Mouse (Mus musculus): Measurements from ENCODE around the gene Fam71f2. TPM values are rescaled to one million over a fixed set of nuclear protein-coding genes. Genes with fewer than 3 reads are reported as not detected.

Fam71f2 gene
- polyA plus RNA-seq, 1 experiment from 2014 or later: 0.26 TPM

DNA sequence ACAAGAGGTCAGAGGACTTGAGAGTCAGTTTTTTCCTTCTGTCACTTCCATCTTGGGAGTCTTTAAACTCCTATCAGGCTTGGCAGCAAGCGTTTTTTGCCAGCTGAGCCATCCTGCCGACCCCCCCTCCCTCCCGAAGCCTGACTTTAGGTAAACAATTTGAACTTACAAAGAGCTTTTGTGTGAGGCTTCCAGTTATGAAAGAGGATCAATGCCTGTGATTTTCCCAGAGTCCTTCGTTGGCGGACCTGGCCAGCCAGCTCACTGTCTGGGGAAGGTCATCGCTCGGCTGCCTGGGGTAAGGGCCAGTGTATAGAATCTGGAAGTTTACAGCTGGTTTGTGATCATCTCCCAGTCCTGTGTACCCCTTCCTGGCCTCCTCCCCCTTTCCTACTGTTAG, 1.3 kb downstream of the Fam71f2 start:
- Histone ChIP-seq H3K36me3 (no peaks in the 10 kb centered on the region), H3K27ac (replicated peaks) (no peak overlapping the region), H3K9me3 (replicated peaks) (no peaks in the 10 kb centered on the region), H3K27me3 (replicated peaks) (no peaks in the 10 kb centered on the region), H3K4me1 (no peaks in the 10 kb centered on the region), H3K9ac (replicated peaks) (no peak overlapping the region), H3K4me3 (replicated peaks) (no peak overlapping the region), H3K4me2 (no peak overlapping the region)
- WGBS: 40% methylated on average over 7 of the region's 7 CpGs
- no peak for ATAC-seq (ENCODE audit: low FRiP score)

DNA sequence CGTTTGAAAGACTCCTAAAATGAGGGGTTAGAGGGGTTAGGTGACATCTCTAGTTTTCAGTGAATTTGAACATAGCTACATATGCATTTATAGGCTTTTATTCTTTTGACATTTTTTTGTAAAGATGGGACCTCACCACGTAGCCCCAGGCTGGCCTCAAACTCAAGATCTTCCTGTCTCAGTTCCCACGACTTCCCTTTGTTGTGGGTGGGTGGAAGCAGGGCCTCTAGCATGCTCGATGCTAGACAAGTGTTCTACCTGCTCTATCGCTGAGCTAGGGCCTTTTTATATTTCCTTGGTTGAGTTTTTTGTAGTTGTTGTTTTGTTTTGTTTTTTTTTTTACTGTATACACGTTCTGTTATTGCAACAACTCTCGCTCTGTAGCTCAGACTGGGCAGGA, 7.5 kb downstream of the Fam71f2 start:
- Histone ChIP-seq H3K9ac (replicated peaks) (no peak overlapping the region), H3K9me3 (replicated peaks) (no peaks in the 10 kb centered on the region), H3K36me3 (no peaks in the 10 kb centered on the region), H3K4me3 (replicated peaks) (no peak overlapping the region), H3K4me1 (peaks cover 4% of the 10 kb centered on the region; the same call in 1 of the 2 replicates), H3K27me3 (replicated peaks) (no peaks in the 10 kb centered on the region), H3K4me2 (no peak overlapping the region), H3K27ac (replicated peaks) (no peak overlapping the region)
- ATAC-seq (ENCODE audit: low FRiP score): no peak
- 83% methylated on average over 7 of the region's 7 CpGs for WGBS

GRCm38 (mm10) chr6:29287481-29287880, 8.1 kb downstream of the Fam71f2 start:
- Histone ChIP-seq H3K9ac (replicated peaks) (no peak overlapping the region), H3K4me3 (replicated peaks) (no peak overlapping the region), H3K27me3 (replicated peaks) (no peaks in the 10 kb centered on the region), H3K4me1 (peaks cover 4% of the 10 kb centered on the region; the same call in 1 of the 2 replicates), H3K27ac (replicated peaks) (no peak overlapping the region), H3K36me3 (no peaks in the 10 kb centered on the region), H3K4me2 (no peak overlapping the region), H3K9me3 (replicated peaks) (no peaks in the 10 kb centered on the region)
- 23% methylated on average over 6 of the region's 6 CpGs for WGBS
- no peak for ATAC-seq (ENCODE audit: low FRiP score)

DNA sequence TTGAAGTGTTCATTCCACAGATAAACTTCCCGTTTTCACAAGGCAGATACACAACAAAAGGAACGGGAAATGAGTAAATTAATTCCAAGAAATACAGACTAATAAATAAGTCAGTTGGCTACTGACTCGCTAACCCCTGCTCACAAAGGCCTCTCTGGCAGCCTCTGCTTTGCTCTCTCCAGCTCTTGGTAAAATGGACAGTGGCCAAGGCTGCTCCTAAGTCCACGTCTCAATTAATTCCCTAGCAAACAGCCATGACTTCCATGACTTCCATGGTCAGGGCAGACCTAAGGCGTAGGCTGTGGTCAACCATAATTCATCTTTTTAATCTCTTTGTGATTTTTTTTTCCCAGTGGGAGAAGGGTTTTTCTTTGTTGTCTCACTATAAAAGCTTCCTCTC, 8.6 kb downstream of the Fam71f2 start:
- no peaks in the 10 kb centered on the region for H3K27me3 ChIP-seq (replicated peaks)
- no peak overlapping the region for H3K27ac ChIP-seq (replicated peaks)
- no peaks in the 10 kb centered on the region for H3K36me3 ChIP-seq
- H3K9me3 ChIP-seq (replicated peaks): no peaks in the 10 kb centered on the region
- H3K4me1 ChIP-seq: peaks cover 4% of the 10 kb centered on the region; the same call in 1 of the 2 replicates
- no peak overlapping the region for H3K4me3 ChIP-seq (replicated peaks)
- 46% methylated on average over 5 of the region's 5 CpGs for WGBS
- H3K9ac ChIP-seq (replicated peaks): no peak overlapping the region
- ATAC-seq (ENCODE audit: low FRiP score): no peak
- H3K4me2 ChIP-seq: no peak overlapping the region

DNA sequence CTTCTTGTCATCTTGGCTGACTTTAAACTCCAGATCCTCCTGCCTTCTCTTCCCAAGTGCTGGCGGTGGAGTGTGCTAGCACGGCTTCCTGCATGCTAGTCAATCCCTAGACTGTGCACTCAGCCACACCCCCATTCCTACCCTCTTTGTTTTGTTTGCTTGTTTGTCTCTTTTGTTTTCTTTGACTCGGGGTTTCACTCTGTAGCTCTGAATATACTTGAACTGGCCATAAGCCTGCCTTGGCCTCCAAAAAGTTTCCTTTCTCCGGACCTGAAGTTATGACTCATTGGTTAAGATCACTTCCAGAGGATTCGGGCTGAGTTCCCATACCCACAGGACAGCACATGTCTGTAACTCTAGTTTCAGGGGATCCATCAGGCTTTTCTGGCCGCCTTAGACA, 9.3 kb downstream of the Fam71f2 start:
- no peak for ATAC-seq (ENCODE audit: low FRiP score)
- Histone ChIP-seq H3K4me2 (no peak overlapping the region), H3K4me3 (replicated peaks) (no peak overlapping the region), H3K9me3 (replicated peaks) (no peaks in the 10 kb centered on the region), H3K27ac (replicated peaks) (no peak overlapping the region), H3K4me1 (peaks cover 4% of the 10 kb centered on the region; the same call in 1 of the 2 replicates), H3K9ac (replicated peaks) (no peak overlapping the region), H3K36me3 (no peaks in the 10 kb centered on the region), H3K27me3 (replicated peaks) (no peaks in the 10 kb centered on the region)
- WGBS: 61% methylated on average over 6 of the region's 6 CpGs

- Histone ChIP-seq H3K36me3 (no peaks in the 10 kb centered on the region), H3K4me3 (replicated peaks) (no peak overlapping the region), H3K27me3 (replicated peaks) (no peaks in the 10 kb centered on the region), H3K4me1 (no peaks in the 10 kb centered on the region), H3K27ac (replicated peaks) (no peak overlapping the region), H3K9me3 (replicated peaks) (no peaks in the 10 kb centered on the region), H3K4me2 (no peak overlapping the region), H3K9ac (replicated peaks) (no peak overlapping the region)
- no peak for ATAC-seq (ENCODE audit: low FRiP score)
- 74% methylated on average over 2 of the region's 2 CpGs for WGBS
Measured at GRCm38 (mm10) chr6:29299112-29299511, 19.7 kb downstream of the Fam71f2 start.

DNA sequence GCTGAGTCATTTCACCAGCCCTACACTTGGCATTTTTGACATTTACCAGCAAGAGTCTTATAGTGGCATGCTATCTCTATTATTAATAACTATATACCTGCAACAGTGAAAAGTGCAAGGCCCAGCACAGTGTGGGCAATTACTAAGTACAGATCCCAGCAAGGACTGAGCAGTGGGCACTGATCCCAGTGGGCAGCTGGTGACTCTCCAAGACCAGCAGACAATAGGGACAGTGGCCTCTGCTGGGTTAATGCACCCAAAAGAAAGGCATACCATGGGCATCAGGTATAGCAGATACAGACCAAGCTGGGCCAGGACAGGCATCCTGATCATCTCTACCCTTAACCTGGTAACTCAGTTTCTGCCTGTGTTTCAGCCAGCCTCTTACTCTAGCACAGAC, 23.9 kb downstream of the Fam71f2 start:
- Histone ChIP-seq H3K9me3 (replicated peaks) (no peaks in the 10 kb centered on the region), H3K4me3 (replicated peaks) (no peak overlapping the region), H3K9ac (replicated peaks) (no peak overlapping the region), H3K27ac (replicated peaks) (no peak overlapping the region), H3K36me3 (no peaks in the 10 kb centered on the region), H3K4me2 (no peak overlapping the region), H3K27me3 (replicated peaks) (no peaks in the 10 kb centered on the region), H3K4me1 (no peaks in the 10 kb centered on the region)
- ATAC-seq (ENCODE audit: low FRiP score): no peak

DNA sequence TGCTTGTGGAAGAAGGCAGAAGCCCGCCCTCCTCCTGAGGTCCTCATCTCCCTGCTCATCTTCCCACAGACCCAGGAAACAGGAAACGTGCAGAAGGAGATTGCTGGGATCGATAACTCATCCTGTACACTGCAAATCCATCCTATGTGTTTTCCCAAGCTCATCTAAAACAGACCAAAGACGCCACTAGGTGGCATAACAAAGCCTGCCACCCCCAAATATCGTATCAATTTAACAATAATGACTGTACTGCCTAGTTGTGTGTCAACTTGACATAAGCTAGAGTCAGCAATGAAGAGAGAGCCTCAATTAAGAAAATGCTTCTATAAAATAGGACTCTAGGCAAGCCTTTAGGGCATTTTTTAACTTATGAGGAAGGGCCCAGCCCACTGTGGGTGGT, 24.3 kb downstream of the Fam71f2 start:
- H3K27ac ChIP-seq (replicated peaks): no peak overlapping the region
- H3K27me3 ChIP-seq (replicated peaks): no peaks in the 10 kb centered on the region
- no peaks in the 10 kb centered on the region for H3K4me1 ChIP-seq
- H3K4me2 ChIP-seq: no peak overlapping the region
- H3K36me3 ChIP-seq: no peaks in the 10 kb centered on the region
- WGBS: 58% methylated on average over 5 of the region's 5 CpGs
- no peaks in the 10 kb centered on the region for H3K9me3 ChIP-seq (replicated peaks)
- ATAC-seq (ENCODE audit: low FRiP score): no peak
- H3K9ac ChIP-seq (replicated peaks): no peak overlapping the region
- no peak overlapping the region for H3K4me3 ChIP-seq (replicated peaks)

DNA sequence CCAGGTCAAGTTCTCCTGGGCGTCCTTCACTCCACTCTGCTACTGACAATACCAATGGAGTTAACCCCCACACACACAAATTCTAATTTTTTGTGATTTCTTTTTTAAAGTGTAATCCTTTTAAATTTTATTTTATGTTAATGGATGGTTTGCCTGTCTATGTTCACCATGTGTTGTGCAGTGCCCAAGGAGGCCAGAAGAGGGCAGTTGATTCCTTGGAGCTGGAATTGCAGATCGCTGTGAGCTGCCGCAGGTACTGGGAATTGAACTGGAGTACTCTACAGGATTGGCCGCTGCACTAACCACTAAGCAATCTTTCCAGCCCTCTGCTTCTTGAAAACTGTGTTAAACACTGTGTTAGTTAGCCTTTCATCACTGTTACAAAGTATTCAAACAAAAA, 26.1 kb downstream of the Fam71f2 start:
- no peaks in the 10 kb centered on the region for H3K4me1 ChIP-seq
- WGBS: 89% methylated on average over 4 of the region's 4 CpGs

DNA sequence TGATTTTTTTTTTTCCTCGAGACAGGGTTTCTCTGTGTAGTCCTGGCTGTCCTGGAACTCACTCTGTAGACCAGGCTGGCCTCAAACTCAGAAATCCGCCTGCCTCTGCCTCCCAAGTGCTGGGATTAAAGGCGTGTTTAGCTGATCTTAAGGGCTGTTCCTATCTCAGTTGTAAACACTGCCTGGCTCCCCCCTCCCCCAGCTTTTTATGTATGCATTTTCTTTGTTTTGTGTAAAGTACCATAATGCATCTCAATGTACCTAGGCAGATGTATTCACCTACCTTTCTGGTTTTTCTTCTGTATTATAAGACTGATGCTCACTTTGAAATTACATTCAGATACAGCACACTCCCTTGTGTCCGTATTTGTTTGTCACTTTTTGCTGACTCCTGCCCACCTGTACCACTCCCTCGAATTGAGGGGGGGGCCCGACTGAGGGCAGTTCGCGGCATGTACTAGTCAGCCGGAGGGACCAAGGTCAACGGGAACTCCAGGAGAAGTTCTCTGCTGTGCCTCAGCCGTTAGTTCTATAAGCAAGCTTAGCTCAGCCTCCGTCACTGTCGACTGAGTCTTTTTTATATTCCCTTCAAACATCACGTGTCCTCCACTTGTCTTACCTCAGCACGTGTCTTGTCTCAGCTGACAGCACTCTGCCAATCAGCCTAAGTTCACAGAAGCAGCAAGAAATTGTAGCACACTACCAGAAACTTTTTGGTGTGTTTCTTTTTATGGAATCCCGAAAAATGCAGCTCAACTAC, 29.6 kb downstream of the Fam71f2 start:
- no peaks in the 10 kb centered on the region for H3K36me3 ChIP-seq
- H3K27ac ChIP-seq (replicated peaks): no peak overlapping the region
- no peak overlapping the region for H3K9ac ChIP-seq (replicated peaks)
- ATAC-seq (ENCODE audit: low FRiP score): no peak
- H3K27me3 ChIP-seq (replicated peaks): no peaks in the 10 kb centered on the region
- H3K4me2 ChIP-seq: no peak overlapping the region
- H3K4me3 ChIP-seq (replicated peaks): no peak overlapping the region
- H3K9me3 ChIP-seq (replicated peaks): no peaks in the 10 kb centered on the region
- WGBS: 88% methylated on average over 16 of the region's 16 CpGs
- H3K4me1 ChIP-seq: no peaks in the 10 kb centered on the region

More for the DNA sequence above, 26.1 kb downstream of the Fam71f2 start:
- Histone ChIP-seq H3K9ac (replicated peaks) (no peak overlapping the region), H3K9me3 (replicated peaks) (no peaks in the 10 kb centered on the region), H3K27ac (replicated peaks) (no peak overlapping the region), H3K27me3 (replicated peaks) (no peaks in the 10 kb centered on the region), H3K4me3 (replicated peaks) (no peak overlapping the region), H3K36me3 (no peaks in the 10 kb centered on the region), H3K4me2 (no peak overlapping the region)
- no peak for ATAC-seq (ENCODE audit: low FRiP score)

- Histone ChIP-seq H3K9ac (replicated peaks) (no peak overlapping the region), H3K4me1 (no peaks in the 10 kb centered on the region), H3K9me3 (replicated peaks) (no peaks in the 10 kb centered on the region), H3K4me2 (no peak overlapping the region), H3K4me3 (replicated peaks) (no peak overlapping the region), H3K27ac (replicated peaks) (no peak overlapping the region), H3K27me3 (replicated peaks) (no peaks in the 10 kb centered on the region), H3K36me3 (no peaks in the 10 kb centered on the region)
- 77% methylated on average over 14 of the region's 14 CpGs for WGBS
- ATAC-seq (ENCODE audit: low FRiP score): no peak
Measured at GRCm38 (mm10) chr6:29313690-29314202, 34.4 kb downstream of the Fam71f2 start.

DNA sequence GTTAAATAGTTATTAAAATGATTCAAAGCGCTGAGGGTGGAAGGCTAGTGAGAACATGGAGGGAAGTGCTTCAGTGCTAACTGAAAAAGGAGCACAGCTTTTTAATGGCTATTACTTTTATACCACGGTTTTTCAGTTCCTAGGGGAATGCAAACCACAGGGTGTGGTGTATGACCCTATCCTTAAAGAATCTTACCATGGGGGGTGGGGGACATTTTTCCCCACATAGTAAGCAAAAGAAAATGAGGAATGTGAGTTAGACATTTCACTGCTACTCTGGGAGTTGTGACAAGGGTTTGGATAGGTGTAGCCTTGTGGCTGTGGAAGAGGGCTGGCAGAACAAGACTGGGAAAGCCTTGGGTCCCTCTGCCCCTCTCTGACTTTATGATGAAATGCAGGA, 37.9 kb downstream of the Fam71f2 start:
- Histone ChIP-seq H3K36me3 (no peaks in the 10 kb centered on the region), H3K4me3 (replicated peaks) (no peak overlapping the region), H3K27me3 (replicated peaks) (no peaks in the 10 kb centered on the region), H3K9ac (replicated peaks) (no peak overlapping the region), H3K27ac (replicated peaks) (no peak overlapping the region), H3K4me2 (no peak overlapping the region), H3K9me3 (replicated peaks) (no peaks in the 10 kb centered on the region), H3K4me1 (no peaks in the 10 kb centered on the region)
- 80% methylated on average over 2 of the region's 2 CpGs for WGBS
- ATAC-seq (ENCODE audit: low FRiP score): no peak
